ENCODE assay signal across 8 mouse cellular contexts in the genomic region with DNA sequence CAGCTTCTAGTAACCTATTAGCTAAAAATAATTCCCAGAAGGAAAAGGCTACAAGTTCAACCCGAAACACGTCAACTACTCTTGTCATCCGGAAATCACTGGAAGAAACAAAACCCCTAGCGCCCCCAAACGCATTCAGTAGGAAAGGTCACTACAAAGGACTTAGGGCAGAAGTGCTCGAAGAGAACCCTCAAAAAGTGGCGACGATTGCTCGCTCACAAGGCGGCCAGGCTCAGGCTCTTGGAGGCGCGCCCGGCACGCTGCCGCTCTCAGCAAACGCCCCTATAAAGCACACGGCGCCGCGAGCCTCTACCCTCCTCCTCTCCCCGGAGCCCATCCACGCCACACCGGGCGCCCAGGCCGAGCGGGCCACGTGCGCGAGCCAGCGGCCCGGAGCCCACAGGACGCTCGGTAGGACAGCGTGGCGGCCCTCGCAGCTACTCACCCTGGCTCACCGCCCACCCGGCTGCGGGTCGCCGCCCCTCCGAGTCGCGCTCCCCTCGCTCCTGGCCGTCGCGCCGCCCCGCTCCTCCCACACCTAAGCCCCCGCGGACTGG. TPM values are rescaled to one million over a fixed set of nuclear protein-coding genes. Genes with fewer than 3 reads are reported as not detected.
A peak's percentile ranks its signal among the peaks of the same experiment; 100 is the strongest.
DNase-seq lines count a peak whose midpoint lies in the region; ATAC-seq lines count a peak whose summit lies in the region.

No protein-coding gene starts in this region.

- peak; percentile 62 for DNase-seq in layer of hippocampus, adult 11-12 months (ENCODE audit: low spot score)
- DNase-seq in layer of hippocampus, postnatal 36 days = no peak
- peak; percentile 80 for DNase-seq in adipocyte (ENCODE audit: low spot score)
- DNase-seq in heart, postnatal 14 days = peak; percentile 60 to 79
- DNase-seq in layer of hippocampus, adult 9-11 months = peak; percentile 49
- peak; percentile 60 for DNase-seq in lung, postnatal 14 days
- peak; percentile 59 for DNase-seq in splenic B cell, adult 2 months (ENCODE audit: low read depth, low spot score)

- peak; percentile 53 for ATAC-seq in erythroblast, adult 5-6 weeks (replicated peaks; ENCODE audit: low FRiP score, poor library complexity, severe bottlenecking)

- intact Hi-C loops in heart, postnatal 14 days (cut with DNase I) = loop anchor here (2.0 kb wide), 2 partner anchors 47 to 179 kb away; a partner anchor contains a TSS

- H3K36me3 ChIP-seq in splenic B cell, adult 2 months (ENCODE audit: control insufficient read depth, insufficient read depth, low read length, poor library complexity, severe bottlenecking) = no peaks in the 10 kb centered on the region

- no peaks in the 10 kb centered on the region for H3K27me3 ChIP-seq in splenic B cell, adult 2 months (ENCODE audit: control insufficient read depth, insufficient read depth, low read length, poor library complexity, severe bottlenecking)

RNA-seq across cellular contexts. Expression of a gene that starts 0.9 kb away (rescaled TPM):
- 10 to 100 TPM; 28.1 to 28.4 TPM for total RNA-seq in layer of hippocampus, postnatal 36 days (2021)
- 1.9 and 8.8 TPM in 2 replicates for total RNA-seq in erythroblast, adult 5-6 weeks (2015; ENCODE audit: low replicate concordance)
- 7.2 and 13.5 TPM in 2 replicates for total RNA-seq in erythroblast, adult 5-6 weeks (2017; ENCODE audit: low replicate concordance)
- total RNA-seq in heart, postnatal 14 days (2021) = 10 to 100 TPM; 30.0 to 33.3 TPM

RNA-seq across cellular contexts. Expression of a gene that starts 36.4 kb away (rescaled TPM):
- total RNA-seq in layer of hippocampus, postnatal 36 days (2021) = 10 to 100 TPM; 11.3 to 12.3 TPM
- 6.1 and 7.1 TPM in 2 replicates for total RNA-seq in erythroblast, adult 5-6 weeks (2015; ENCODE audit: low replicate concordance)
- total RNA-seq in erythroblast, adult 5-6 weeks (2017; ENCODE audit: low replicate concordance) = 2.4 and 4.5 TPM in 2 replicates
- 10 to 100 TPM; 14.5 to 17.4 TPM for total RNA-seq in heart, postnatal 14 days (2021)

RNA-seq across cellular contexts. Expression of a gene that starts 47.7 kb away (rescaled TPM):
- total RNA-seq in layer of hippocampus, postnatal 36 days (2021) = 10 to 100 TPM; 27.0 to 28.5 TPM
- 2.3 TPM in 1 of 2 replicates, not detected in the other for total RNA-seq in erythroblast, adult 5-6 weeks (2015; ENCODE audit: low replicate concordance)
- 1.4 and 4.7 TPM in 2 replicates for total RNA-seq in erythroblast, adult 5-6 weeks (2017; ENCODE audit: low replicate concordance)
- 10 to 100 TPM; 20.6 to 20.7 TPM for total RNA-seq in heart, postnatal 14 days (2021)

RNA-seq across cellular contexts. Expression of a gene that starts 53.7 kb away (rescaled TPM):
- total RNA-seq in layer of hippocampus, postnatal 36 days (2021) = 10 to 100 TPM; 12.4 to 14.8 TPM
- total RNA-seq in erythroblast, adult 5-6 weeks (2015; ENCODE audit: low replicate concordance) = 28.1 and 29.7 TPM in 2 replicates
- 21.6 and 45.6 TPM in 2 replicates for total RNA-seq in erythroblast, adult 5-6 weeks (2017; ENCODE audit: low replicate concordance)
- total RNA-seq in heart, postnatal 14 days (2021) = 10 to 100 TPM; 71.2 to 77.8 TPM

Comparison
In these comparisons a context has a peak if more than half of its experiments do, and no peak if none do; other contexts are left out.
1. DNase-seq: peak in layer of hippocampus, adult 11-12 months (single experiment), adipocyte (single experiment), heart, postnatal 14 days (2 of 2), layer of hippocampus, adult 9-11 months (single experiment), lung, postnatal 14 days (single experiment) and splenic B cell, adult 2 months (single experiment); none in layer of hippocampus, postnatal 36 days (0 of 2).